18 mouse cellular contexts compared by ENCODE assay signal in the genomic region with DNA sequence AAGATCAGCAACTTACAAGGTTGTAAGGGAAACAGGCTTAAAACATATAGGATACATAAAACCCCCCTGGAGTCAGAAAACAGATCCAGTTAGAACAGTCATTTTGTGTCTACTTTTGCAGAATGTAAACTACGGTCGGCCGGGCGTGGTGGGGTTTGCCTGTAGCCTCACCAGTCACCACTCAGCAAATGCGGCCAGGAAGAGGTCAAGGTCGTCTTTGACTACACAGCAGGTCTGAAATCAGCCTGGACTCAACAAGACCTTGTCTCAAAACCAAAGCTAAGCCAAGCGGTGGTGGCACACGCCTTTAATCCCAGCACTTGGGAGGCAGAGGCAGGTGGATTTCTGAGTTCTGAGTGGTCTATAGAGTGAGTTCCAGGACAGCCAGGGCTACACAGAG. TPM values are rescaled to one million over a fixed set of nuclear protein-coding genes. Genes with fewer than 3 reads are reported as not detected.
DNase-seq lines count a peak whose midpoint lies in the region; TF ChIP-seq lines count a peak whose summit lies in the region.
"Had no signal": no experiment of that assay in that cellular context is flagged by ENCODE, and none has a peak within 500 bp of the region (broad histone marks: within the 10 kb centered on the region; RNA-seq: fewer than 3 reads in every experiment).

No protein-coding gene starts in this region.

- intact Hi-C loops in left cerebral cortex, postnatal 10 days (cut with DNase I), result no loop called here

- no peak overlapping the region for H3K9ac ChIP-seq in ES-Bruce4 (ENCODE audit: low read depth, poor library complexity, severe bottlenecking)
- H3K9ac ChIP-seq: embryonic facial prominence, embryonic 12.5 days; forebrain, embryonic 13.5 days; forebrain, embryonic 15.5 days; forebrain, postnatal 0 days had no signal

- H3K4me3 ChIP-seq in ES-Bruce4 (ENCODE audit: low read depth, low read length), result no peak overlapping the region
- H3K4me3 ChIP-seq: embryonic facial prominence, embryonic 10.5 days; embryonic facial prominence, embryonic 12.5 days; forebrain, embryonic 13.5 days; forebrain, embryonic 15.5 days had no signal

- DNase-seq in adrenal gland, postnatal 25 days, result peak; percentile 16
- no peak for DNase-seq in adrenal gland, postnatal 10 days
- DNase-seq in ES-CJ7 (ENCODE audit: low read depth, low spot score) (peak; percentile 91), ZHBTc4 (ENCODE audit: low read depth, low spot score) (peak; percentile 80)
- DNase-seq in left cerebral cortex, postnatal 10 days (ENCODE audit: extremely low spot score in 1 of 2, low spot score in 2 of 2), result no peak
- DNase-seq in retina, embryonic 14.5 days (ENCODE audit: low spot score), result no peak
- DNase-seq: cerebellum, adult 11-12 months; cerebellum, adult 2 months; cerebellum, adult 9-10 months; cerebellum, postnatal 10 days; cerebellum, postnatal 25 days; forebrain, postnatal 0 days had no signal

- no peaks in the 10 kb centered on the region for H3K9me3 ChIP-seq in ES-Bruce4 (replicated peaks; ENCODE audit: control insufficient read depth, insufficient read depth, low read length, poor library complexity, severe bottlenecking)
- H3K9me3 ChIP-seq: embryonic facial prominence, embryonic 10.5 days; embryonic facial prominence, embryonic 12.5 days; forebrain, embryonic 13.5 days; forebrain, embryonic 15.5 days had no signal

- peaks cover 6% of the 10 kb centered on the region for H3K4me1 ChIP-seq in ES-Bruce4 (ENCODE audit: control insufficient read depth, insufficient read depth, low read length)
- H3K4me1 ChIP-seq: forebrain, embryonic 15.5 days had no signal

- no peaks in the 10 kb centered on the region for H3K27me3 ChIP-seq in ES-Bruce4 (ENCODE audit: control insufficient read depth, insufficient read depth, low read length, poor library complexity, severe bottlenecking)
- H3K27me3 ChIP-seq: embryonic facial prominence, embryonic 12.5 days; forebrain, embryonic 13.5 days; forebrain, embryonic 15.5 days; Patski had no signal

- no peak for TF ChIP-seq CTCF in ES-Bruce4 (IDR thresholded peaks at IDR 0.05; ENCODE audit: low read depth, low read length)

- H3K36me3 ChIP-seq in ES-Bruce4 (ENCODE audit: control insufficient read depth, insufficient read depth, low read length, poor library complexity, severe bottlenecking), result peaks cover 23% of the 10 kb centered on the region

- peak overlapping the region; percentile 53; the same call in 1 of the 2 replicates for H3K27ac ChIP-seq in ES-Bruce4 (ENCODE audit: insufficient read depth, low read length)
- H3K27ac ChIP-seq: embryonic facial prominence, embryonic 10.5 days; embryonic facial prominence, embryonic 12.5 days; forebrain, embryonic 13.5 days; forebrain, embryonic 15.5 days had no signal

- TF ChIP-seq EP300 in ES-Bruce4 (IDR thresholded peaks at IDR 0.05; ENCODE audit: insufficient read depth, low read depth, low read length), result peak; percentile 58; the same call in 1 of the 2 replicates

- no peak for TF ChIP-seq POLR2A in ES-Bruce4 (IDR thresholded peaks at IDR 0.05; ENCODE audit: insufficient read depth, low read length)

RNA-seq across cellular contexts. Expression of gene Nup107, which starts 19.1 kb away (rescaled TPM):
- 16.5 and 23.0 TPM in 2 replicates for total RNA-seq in adrenal gland, postnatal 25 days (2021)
- 10 to 100 TPM; 14.4 to 16.8 TPM for total RNA-seq in adrenal gland, postnatal 10 days (2021)
- polyA plus RNA-seq in ES-Bruce4 (2011; ENCODE audit: insufficient read depth, insufficient read length, low read depth, missing spikeins), result 119 and 134 TPM in 2 replicates
- total RNA-seq in left cerebral cortex, postnatal 10 days (2021), result 10 to 100 TPM; 16.8 to 18.0 TPM

RNA-seq across cellular contexts. Expression of gene Rap1b, which starts 34.3 kb away (rescaled TPM):
- 128 and 129 TPM in 2 replicates for total RNA-seq in adrenal gland, postnatal 25 days (2021)
- 100 to 1,000 TPM; 113 to 123 TPM for total RNA-seq in adrenal gland, postnatal 10 days (2021)
- 149 and 150 TPM in 2 replicates for polyA plus RNA-seq in ES-Bruce4 (2011; ENCODE audit: insufficient read depth, insufficient read length, low read depth, missing spikeins)
- total RNA-seq in left cerebral cortex, postnatal 10 days (2021), result 10 to 100 TPM; 88.9 to 94.5 TPM

Comparison
In these comparisons a context has a peak if more than half of its experiments do, and no peak if none do; other contexts are left out.
1. DNase-seq: peak in adrenal gland, postnatal 25 days (single experiment), ES-CJ7 (single experiment) and ZHBTc4 (single experiment); none in adrenal gland, postnatal 10 days (single experiment), left cerebral cortex, postnatal 10 days (0 of 2) and retina, embryonic 14.5 days (single experiment).